Mouse (Mus musculus): ENCODE data around the gene Nfkbie. TPM values are rescaled to one million over a fixed set of nuclear protein-coding genes. Genes with fewer than 3 reads are reported as not detected.

The Nfkbie gene
- polyA plus RNA-seq, 1 experiment from 2014 or later: 3.7 TPM

GRCm38 (mm10) chr17:45591701-45592605 lies 36.5 kb downstream of the Nfkbie start:
- Histone ChIP-seq H3K4me3 (peak overlapping the region; percentile 77), H3K27me3 (ENCODE audit: insufficient read depth, poor library complexity, severe bottlenecking) (peaks cover 40% of the 10 kb centered on the region), H3K4me1 (peaks cover 60% of the 10 kb centered on the region), H3K36me3 (peaks cover 28% of the 10 kb centered on the region), H3K9me3 (no peaks in the 10 kb centered on the region), H3K27ac (peak overlapping the region; percentile 80)
- no peak for DNase-seq (ENCODE audit: low spot score)
- WGBS: 44% methylated on average over 16 of the region's 16 CpGs

DNA sequence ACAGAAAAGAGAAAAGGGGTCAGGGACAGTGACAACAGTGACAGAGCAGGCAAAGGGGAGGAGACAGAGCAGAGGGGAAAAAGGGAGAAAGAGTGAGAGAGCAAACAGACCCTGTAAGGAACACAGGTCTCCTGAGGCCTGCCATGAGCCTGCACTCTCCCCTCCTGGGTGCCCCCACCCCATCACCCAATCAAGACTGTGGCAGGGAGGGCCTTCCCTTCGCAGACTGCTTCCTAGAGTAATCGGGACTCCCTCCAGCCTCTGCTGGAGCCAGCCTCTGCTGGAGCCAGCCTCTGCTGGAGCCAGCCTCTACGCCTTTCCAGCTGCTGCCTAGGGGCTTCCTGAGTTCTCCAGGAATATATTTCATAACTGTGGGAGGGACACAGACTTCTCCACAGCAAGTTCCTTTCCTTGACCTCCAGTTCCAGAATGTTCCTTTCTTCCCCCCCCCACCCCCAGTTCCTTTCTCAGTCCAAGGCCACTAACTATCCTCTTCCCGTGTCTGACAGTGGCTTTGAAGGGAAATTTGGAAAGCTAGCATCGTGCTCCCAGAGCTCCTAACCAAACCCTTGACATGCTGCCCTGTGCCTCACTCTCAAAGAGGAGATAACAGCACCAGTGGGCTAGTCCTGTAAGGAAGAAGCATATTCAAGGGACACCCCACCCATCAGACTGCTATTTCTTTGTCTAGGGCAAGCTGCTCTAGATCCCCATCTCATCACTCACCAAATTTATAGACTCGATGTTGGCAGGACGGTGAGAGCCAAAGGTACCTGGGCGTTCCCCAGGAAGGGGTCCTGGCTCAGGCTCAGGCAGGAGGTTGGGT lies 37.3 kb downstream of the Nfkbie start:
- Histone ChIP-seq H3K4me1 (peaks cover 67% of the 10 kb centered on the region), H3K36me3 (peaks cover 22% of the 10 kb centered on the region), H3K27me3 (ENCODE audit: insufficient read depth, poor library complexity, severe bottlenecking) (peaks cover 41% of the 10 kb centered on the region), H3K9me3 (no peaks in the 10 kb centered on the region), H3K27ac (peak overlapping the region; percentile 80), H3K4me3 (peak overlapping the region; percentile 77)
- DNase-seq (ENCODE audit: low spot score): no peak
- WGBS: 32% methylated on average over 8 of the region's 8 CpGs

- DNase-seq (ENCODE audit: low spot score): peak; percentile 94
- Histone ChIP-seq H3K4me1 (peaks cover 69% of the 10 kb centered on the region), H3K4me3 (peak overlapping the region; percentile 77), H3K9me3 (no peaks in the 10 kb centered on the region), H3K36me3 (peaks cover 16% of the 10 kb centered on the region), H3K27me3 (ENCODE audit: insufficient read depth, poor library complexity, severe bottlenecking) (peaks cover 41% of the 10 kb centered on the region), H3K27ac (peak overlapping the region; percentile 80; the same call in 1 of the 2 replicates)
- WGBS: 9% methylated on average over 8 of the region's 8 CpGs
These were observed 38.0 kb downstream of the Nfkbie start for GRCm38 (mm10) chr17:45593479-45593878.

- DNase-seq (ENCODE audit: low spot score): no peak
- peaks cover 41% of the 10 kb centered on the region for H3K27me3 ChIP-seq (ENCODE audit: insufficient read depth, poor library complexity, severe bottlenecking)
- peaks cover 9% of the 10 kb centered on the region for H3K36me3 ChIP-seq
- H3K4me1 ChIP-seq: peaks cover 69% of the 10 kb centered on the region
- H3K9me3 ChIP-seq: no peaks in the 10 kb centered on the region
- WGBS: 32% methylated on average over 8 of the region's 8 CpGs
- H3K27ac ChIP-seq: peak overlapping the region; percentile 88
- H3K4me3 ChIP-seq: peak overlapping the region; percentile 77
These were observed 38.7 kb downstream of the Nfkbie start for GRCm38 (mm10) chr17:45594195-45594594.

GRCm38 (mm10) chr17:45594881-45595735 lies 39.6 kb downstream of the Nfkbie start:
- Histone ChIP-seq H3K27ac (peak overlapping the region; percentile 88), H3K36me3 (no peaks in the 10 kb centered on the region), H3K4me3 (peak overlapping the region; percentile 77), H3K9me3 (no peaks in the 10 kb centered on the region), H3K4me1 (peaks cover 79% of the 10 kb centered on the region), H3K27me3 (ENCODE audit: insufficient read depth, poor library complexity, severe bottlenecking) (peaks cover 46% of the 10 kb centered on the region)
- peak; percentile 89 for DNase-seq (ENCODE audit: low spot score)
- WGBS: 2% methylated on average over 58 of the region's 58 CpGs

DNA sequence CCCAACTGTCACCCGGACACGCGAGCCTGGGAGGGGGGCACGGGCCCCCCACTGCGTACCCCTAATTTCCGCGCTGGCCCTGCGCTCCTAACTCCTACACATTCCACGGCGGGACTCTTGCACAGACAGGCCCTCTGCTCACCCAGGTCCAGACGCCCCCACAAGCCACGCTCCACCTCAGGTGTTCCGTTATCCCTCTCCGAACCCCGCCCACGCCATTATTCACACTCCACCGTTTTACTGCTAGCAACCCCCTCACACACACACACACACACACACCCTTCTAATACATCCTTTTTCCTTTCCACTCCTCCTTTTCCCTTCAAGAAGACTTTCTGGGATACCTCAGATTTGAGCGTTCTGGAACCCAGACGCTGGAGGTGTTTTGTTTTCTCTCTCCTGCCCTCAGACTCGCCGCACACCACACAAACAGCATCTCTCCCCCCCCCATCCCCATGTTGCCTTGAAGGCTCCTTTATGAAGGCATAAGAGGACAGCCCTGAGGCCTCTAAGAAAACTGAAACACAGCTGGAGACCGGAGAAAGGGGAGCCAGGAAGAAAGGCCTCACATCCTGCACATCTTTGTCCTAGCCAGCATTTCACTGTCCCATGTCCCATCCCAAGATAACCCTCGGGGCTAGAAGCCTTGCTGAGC lies 40.4 kb downstream of the Nfkbie start:
- peak overlapping the region; percentile 88 for H3K27ac ChIP-seq
- peaks cover 86% of the 10 kb centered on the region for H3K4me1 ChIP-seq
- peak; percentile 71 for DNase-seq (ENCODE audit: low spot score)
- H3K4me3 ChIP-seq: peak overlapping the region; percentile 77
- WGBS: 6% methylated on average over 23 of the region's 23 CpGs
- peaks cover 52% of the 10 kb centered on the region for H3K27me3 ChIP-seq (ENCODE audit: insufficient read depth, poor library complexity, severe bottlenecking)
- H3K9me3 ChIP-seq: no peaks in the 10 kb centered on the region
- H3K36me3 ChIP-seq: no peaks in the 10 kb centered on the region

DNA sequence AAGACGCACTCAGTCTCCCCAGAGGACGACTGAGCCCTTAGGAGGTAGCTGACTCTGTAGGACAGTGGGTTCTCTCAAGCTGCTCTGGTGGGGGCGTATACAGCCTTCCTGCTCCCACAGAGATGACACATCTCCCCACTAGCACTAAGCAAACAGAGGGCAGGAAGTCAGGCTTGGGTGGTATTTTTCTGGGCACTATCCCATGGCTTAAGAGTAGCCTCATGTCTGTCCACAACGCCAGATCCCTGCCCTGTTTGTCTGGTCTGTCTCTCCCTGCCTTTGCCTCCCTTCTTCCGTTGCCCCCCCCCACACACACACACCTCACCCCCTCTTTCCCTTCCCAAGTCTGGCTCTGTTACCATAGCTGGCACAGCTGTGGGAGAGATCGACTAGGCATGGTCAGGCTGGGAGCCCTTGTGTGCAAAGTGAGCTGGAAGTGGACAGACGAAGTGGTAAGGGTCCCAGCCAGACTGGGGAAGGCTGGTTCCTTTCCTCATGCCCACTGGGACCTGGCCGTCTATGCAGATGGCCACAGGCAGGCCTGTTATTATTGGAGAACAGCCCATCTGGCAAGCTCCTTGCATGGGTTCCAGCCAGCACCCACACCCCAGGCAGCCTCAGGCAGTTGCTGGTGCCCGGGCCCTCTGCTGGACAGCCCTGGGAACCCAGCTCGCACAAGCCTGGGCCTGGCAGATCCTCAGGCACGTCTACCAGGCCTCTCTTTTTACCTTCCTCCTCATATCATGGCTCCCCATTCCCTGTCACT lies 41.3 kb downstream of the Nfkbie start:
- Histone ChIP-seq H3K4me3 (peak overlapping the region; percentile 12; the same call in 1 of the 2 replicates), H3K36me3 (no peaks in the 10 kb centered on the region), H3K4me1 (peaks cover 87% of the 10 kb centered on the region), H3K9me3 (no peaks in the 10 kb centered on the region), H3K27me3 (ENCODE audit: insufficient read depth, poor library complexity, severe bottlenecking) (peaks cover 61% of the 10 kb centered on the region), H3K27ac (peak overlapping the region; percentile 72)
- peak; percentile 85 for DNase-seq (ENCODE audit: low spot score)
- 29% methylated on average over 11 of the region's 11 CpGs for WGBS

DNA sequence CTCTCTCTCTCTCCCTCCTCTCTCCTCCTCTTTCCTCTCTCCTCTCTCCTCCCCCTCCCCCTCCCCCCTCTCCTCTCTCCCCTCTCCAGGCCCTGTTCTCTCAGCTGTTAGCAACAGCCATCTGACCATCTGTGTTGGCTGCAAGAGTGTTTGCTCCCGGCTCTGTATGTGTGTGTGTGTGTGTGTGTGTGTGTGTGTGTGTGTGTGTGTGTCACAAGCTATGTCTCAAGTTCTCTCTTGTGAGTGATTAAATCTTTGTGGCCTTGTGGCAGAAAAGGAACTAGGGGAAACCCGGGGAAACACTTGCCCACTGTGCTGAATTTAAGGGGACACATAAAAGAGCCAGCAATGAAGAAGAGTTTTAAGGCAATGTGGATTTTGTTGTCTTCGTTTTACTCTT lies 42.3 kb downstream of the Nfkbie start:
- Histone ChIP-seq H3K4me3 (no peak overlapping the region), H3K9me3 (no peaks in the 10 kb centered on the region), H3K27ac (no peak overlapping the region), H3K36me3 (no peaks in the 10 kb centered on the region), H3K4me1 (peaks cover 83% of the 10 kb centered on the region), H3K27me3 (ENCODE audit: insufficient read depth, poor library complexity, severe bottlenecking) (peaks cover 66% of the 10 kb centered on the region)
- peak; percentile 73 for DNase-seq (ENCODE audit: low spot score)
- 41% methylated on average over 3 of the region's 3 CpGs for WGBS

GRCm38 (mm10) chr17:45598376-45598775 lies 42.9 kb downstream of the Nfkbie start:
- Histone ChIP-seq H3K4me1 (peaks cover 77% of the 10 kb centered on the region), H3K36me3 (no peaks in the 10 kb centered on the region), H3K27ac (no peak overlapping the region), H3K4me3 (no peak overlapping the region), H3K27me3 (ENCODE audit: insufficient read depth, poor library complexity, severe bottlenecking) (peaks cover 62% of the 10 kb centered on the region), H3K9me3 (no peaks in the 10 kb centered on the region)
- no peak for DNase-seq (ENCODE audit: low spot score)
- 92% methylated on average over 2 of the region's 2 CpGs for WGBS

DNA sequence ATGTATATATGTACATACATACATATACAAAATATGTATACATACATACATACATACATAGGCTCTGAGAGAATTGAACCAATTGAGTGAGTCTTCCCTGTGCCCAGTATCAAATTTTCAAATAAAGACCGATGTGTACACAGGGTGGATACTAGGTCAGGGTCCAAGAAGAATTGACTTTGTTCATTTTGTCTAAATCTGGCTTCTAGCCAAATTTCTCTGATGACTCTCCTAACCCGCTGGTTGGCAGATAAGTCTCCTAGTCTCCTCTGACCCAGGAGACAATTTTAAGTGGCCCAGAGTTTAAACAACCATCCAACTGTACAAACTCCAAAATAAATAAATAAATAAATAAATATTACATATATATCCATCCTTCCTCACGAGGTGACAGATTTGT lies 43.4 kb downstream of the Nfkbie start:
- no peak for DNase-seq (ENCODE audit: low spot score)
- 53% methylated on average over 3 of the region's 3 CpGs for WGBS
- peak overlapping the region; percentile 61 for H3K4me3 ChIP-seq
- peaks cover 72% of the 10 kb centered on the region for H3K4me1 ChIP-seq
- no peaks in the 10 kb centered on the region for H3K9me3 ChIP-seq
- H3K27me3 ChIP-seq (ENCODE audit: insufficient read depth, poor library complexity, severe bottlenecking): peaks cover 57% of the 10 kb centered on the region
- no peaks in the 10 kb centered on the region for H3K36me3 ChIP-seq
- peak overlapping the region; percentile 87; the same call in 1 of the 2 replicates for H3K27ac ChIP-seq

DNA sequence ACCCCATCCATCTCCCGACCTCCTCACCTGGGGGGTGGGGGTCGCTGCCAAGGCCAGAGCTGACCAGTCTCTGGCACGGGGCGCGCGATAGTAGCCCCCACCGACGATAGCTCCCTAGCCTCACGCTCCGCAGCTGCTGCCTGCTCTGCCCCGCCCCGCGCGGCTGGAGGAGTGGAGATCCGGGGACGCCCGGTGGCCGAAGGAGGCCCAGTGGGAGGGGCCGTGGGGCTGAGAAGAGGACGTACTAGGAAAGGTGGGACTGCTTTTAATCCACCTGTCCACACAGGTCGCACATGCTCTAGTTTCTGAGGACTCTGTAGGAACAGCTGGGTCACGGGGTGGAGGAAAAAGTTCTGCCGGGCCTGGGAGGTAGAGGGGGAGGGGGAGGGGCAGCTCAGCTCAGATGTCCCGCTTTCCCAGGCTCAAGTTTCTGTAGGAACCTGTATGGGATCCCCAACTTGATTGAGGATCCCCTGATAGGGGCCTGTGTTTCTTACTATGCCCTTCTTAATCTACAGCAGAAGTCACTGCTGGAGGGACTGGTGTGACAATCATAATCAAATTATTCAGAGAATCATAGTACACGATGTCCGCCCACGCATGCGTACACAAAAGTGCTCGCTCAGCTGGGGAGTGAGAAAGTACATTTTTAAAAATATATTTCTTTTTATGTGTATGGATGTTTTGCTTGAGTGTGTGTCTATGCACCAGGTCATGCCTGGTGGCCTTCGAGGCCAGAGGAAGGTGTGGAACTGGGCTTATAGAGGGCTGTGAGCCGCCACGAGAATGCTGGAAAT lies 44.1 kb downstream of the Nfkbie start, which contains the start of gene Slc29a1:
Gene Slc29a1 (minus strand): TSS at position 161 of the 797 bp plus-strand sequence.
- peak within 1 kb of the TSS; percentile 87 for H3K27ac ChIP-seq
- WGBS: 17% methylated on average over 32 of the region's 32 CpGs
- H3K36me3 ChIP-seq: no peaks in the 10 kb centered on the region
- H3K27me3 ChIP-seq (ENCODE audit: insufficient read depth, poor library complexity, severe bottlenecking): peaks cover 49% of the 10 kb centered on the region
- no peaks in the 10 kb centered on the region for H3K9me3 ChIP-seq
- peak; percentile 92 for DNase-seq (ENCODE audit: low spot score)
- H3K4me1 ChIP-seq: peaks cover 65% of the 10 kb centered on the region
- peak within 1 kb of the TSS; percentile 61 for H3K4me3 ChIP-seq
